Mouse (Mus musculus): ENCODE data around the gene Phka2. TPM values are rescaled to one million over a fixed set of nuclear protein-coding genes. Genes with fewer than 3 reads are reported as not detected.

Phka2 gene
- total and polyA plus RNA-seq, 2 experiments, result 15.2 to 28.6 TPM

DNA sequence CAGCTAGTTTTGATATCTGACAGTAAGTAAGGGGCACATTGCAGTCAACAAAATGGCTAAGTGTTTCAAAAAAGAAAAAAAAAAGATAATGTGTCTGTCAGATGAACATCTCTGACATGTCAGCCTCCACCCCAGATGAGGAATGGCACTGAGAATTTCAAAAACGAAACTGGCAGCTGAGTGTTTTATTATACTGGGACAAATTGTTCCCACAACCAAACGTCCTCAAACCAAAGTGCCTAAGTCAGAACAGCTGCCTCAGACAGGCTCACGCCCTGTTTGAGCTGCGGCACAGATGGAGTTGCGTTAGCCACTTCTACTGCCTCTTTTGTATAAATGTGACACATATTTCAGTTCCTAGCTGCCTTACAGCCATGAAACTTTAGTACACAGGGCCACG is 7.0 kb upstream of the Phka2 start:
- no peak for DNase-seq (ENCODE audit: extremely low read depth, low read depth, low spot score)
- TF ChIP-seq CTCF (IDR thresholded peaks at IDR 0.05; ENCODE audit: low read depth, low read length), result no peak
- no peak for TF ChIP-seq POLR2A (IDR thresholded peaks at IDR 0.05; ENCODE audit: extremely low read depth, insufficient read depth, low read length)
- no peaks in the 10 kb centered on the region for H3K4me1 ChIP-seq (ENCODE audit: control insufficient read depth, insufficient read depth, low read length)
- H3K9ac ChIP-seq (ENCODE audit: low read depth, low read length), result no peak overlapping the region
- H3K27ac ChIP-seq (replicated peaks; ENCODE audit: insufficient read depth, low read depth, low read length), result no peak overlapping the region
- H3K36me3 ChIP-seq (ENCODE audit: control insufficient read depth, insufficient read depth, low read length), result no peaks in the 10 kb centered on the region
- WGBS, result 84% methylated on average over 6 of the region's 6 CpGs
- no peaks in the 10 kb centered on the region for H3K79me2 ChIP-seq (ENCODE audit: control insufficient read depth, insufficient read depth, low read length)
- no peak overlapping the region for H3K4me3 ChIP-seq (ENCODE audit: insufficient read depth, low read depth, low read length)
- H3K27me3 ChIP-seq (ENCODE audit: control insufficient read depth, insufficient read depth, low read length), result no peaks in the 10 kb centered on the region

- 74% methylated on average over 5 of the region's 5 CpGs for WGBS
- no peak for TF ChIP-seq POLR2A (IDR thresholded peaks at IDR 0.05; ENCODE audit: extremely low read depth, insufficient read depth, low read length)
- TF ChIP-seq CTCF (IDR thresholded peaks at IDR 0.05; ENCODE audit: low read depth, low read length), result no peak
- Histone ChIP-seq H3K79me2 (ENCODE audit: control insufficient read depth, insufficient read depth, low read length) (no peaks in the 10 kb centered on the region), H3K36me3 (ENCODE audit: control insufficient read depth, insufficient read depth, low read length) (no peaks in the 10 kb centered on the region), H3K27ac (replicated peaks; ENCODE audit: insufficient read depth, low read depth, low read length) (no peak overlapping the region), H3K9ac (ENCODE audit: low read depth, low read length) (no peak overlapping the region), H3K4me3 (ENCODE audit: insufficient read depth, low read depth, low read length) (no peak overlapping the region), H3K4me1 (ENCODE audit: control insufficient read depth, insufficient read depth, low read length) (no peaks in the 10 kb centered on the region), H3K27me3 (ENCODE audit: control insufficient read depth, insufficient read depth, low read length) (no peaks in the 10 kb centered on the region)
- DNase-seq (ENCODE audit: extremely low read depth, low read depth, low spot score), result no peak
These were observed 5.5 kb upstream of the Phka2 start for GRCm38 (mm10) chrX:160496473-160496872.

- peaks cover 3% of the 10 kb centered on the region; the same call in 1 of the 2 replicates for H3K4me1 ChIP-seq (ENCODE audit: control insufficient read depth, insufficient read depth, low read length)
- no peak overlapping the region for H3K9ac ChIP-seq (ENCODE audit: low read depth, low read length)
- H3K27me3 ChIP-seq (ENCODE audit: control insufficient read depth, insufficient read depth, low read length), result no peaks in the 10 kb centered on the region
- no peak overlapping the region for H3K27ac ChIP-seq (replicated peaks; ENCODE audit: insufficient read depth, low read depth, low read length)
- TF ChIP-seq CTCF (IDR thresholded peaks at IDR 0.05; ENCODE audit: low read depth, low read length) (no peak), POLR2A (IDR thresholded peaks at IDR 0.05; ENCODE audit: extremely low read depth, insufficient read depth, low read length) (no peak)
- H3K4me3 ChIP-seq (ENCODE audit: insufficient read depth, low read depth, low read length), result no peak overlapping the region
- WGBS, result 90% methylated on average over 3 of the region's 3 CpGs
- DNase-seq (ENCODE audit: extremely low read depth, low read depth, low spot score), result no peak
- no peaks in the 10 kb centered on the region for H3K36me3 ChIP-seq (ENCODE audit: control insufficient read depth, insufficient read depth, low read length)
- 0 out of 2 replicates have a peak, but pooled peaks cover 3% of the 10 kb centered on the region for H3K79me2 ChIP-seq (ENCODE audit: control insufficient read depth, insufficient read depth, low read length)
These were observed 871 bp upstream of the Phka2 start for GRCm38 (mm10) chrX:160501095-160501494.

GRCm38 (mm10) chrX:160501687-160502047 is 299 bp upstream of the Phka2 start:
- no peak overlapping the region for H3K9ac ChIP-seq (ENCODE audit: low read depth, low read length)
- H3K27me3 ChIP-seq (ENCODE audit: control insufficient read depth, insufficient read depth, low read length), result no peaks in the 10 kb centered on the region
- no peaks in the 10 kb centered on the region for H3K36me3 ChIP-seq (ENCODE audit: control insufficient read depth, insufficient read depth, low read length)
- H3K27ac ChIP-seq (replicated peaks; ENCODE audit: insufficient read depth, low read depth, low read length), result peak overlapping the region; percentile 34; the same call in 1 of the 2 replicates
- TF ChIP-seq POLR2A (IDR thresholded peaks at IDR 0.05; ENCODE audit: extremely low read depth, insufficient read depth, low read length) (no peak), CTCF (IDR thresholded peaks at IDR 0.05; ENCODE audit: low read depth, low read length) (no peak)
- 0 out of 2 replicates have a peak, but pooled peaks cover 3% of the 10 kb centered on the region for H3K79me2 ChIP-seq (ENCODE audit: control insufficient read depth, insufficient read depth, low read length)
- peak overlapping the region; percentile 92 for H3K4me3 ChIP-seq (ENCODE audit: insufficient read depth, low read depth, low read length)
- H3K4me1 ChIP-seq (ENCODE audit: control insufficient read depth, insufficient read depth, low read length), result peaks cover 3% of the 10 kb centered on the region; the same call in 1 of the 2 replicates
- under 1% methylated on average over 12 of the region's 12 CpGs for WGBS
- no peak for DNase-seq (ENCODE audit: extremely low read depth, low read depth, low spot score)

DNA sequence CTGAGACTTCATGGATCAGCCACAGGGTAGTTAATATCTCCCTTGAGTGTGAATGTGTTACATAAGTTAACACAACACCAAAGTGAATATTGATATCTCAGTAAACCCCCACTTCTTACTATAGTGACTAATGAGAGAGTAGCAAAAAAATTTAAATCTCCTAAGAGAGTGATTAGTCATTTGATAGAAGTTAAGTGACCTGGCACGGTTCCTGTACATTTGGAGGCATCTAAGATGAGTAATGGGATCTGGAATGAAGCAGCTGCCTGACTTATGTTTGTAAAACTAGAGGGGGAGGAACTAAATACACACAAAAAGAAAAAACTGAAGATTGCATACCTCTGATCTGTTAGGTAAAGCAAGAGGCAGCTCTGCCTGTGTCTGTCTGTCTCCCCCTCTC is 7.1 kb downstream of the Phka2 start:
- Histone ChIP-seq H3K27ac (replicated peaks; ENCODE audit: insufficient read depth, low read depth, low read length) (no peak overlapping the region), H3K79me2 (ENCODE audit: control insufficient read depth, insufficient read depth, low read length) (no peaks in the 10 kb centered on the region), H3K4me3 (ENCODE audit: insufficient read depth, low read depth, low read length) (no peak overlapping the region), H3K9ac (ENCODE audit: low read depth, low read length) (no peak overlapping the region), H3K27me3 (ENCODE audit: control insufficient read depth, insufficient read depth, low read length) (no peaks in the 10 kb centered on the region), H3K36me3 (ENCODE audit: control insufficient read depth, insufficient read depth, low read length) (no peaks in the 10 kb centered on the region), H3K4me1 (ENCODE audit: control insufficient read depth, insufficient read depth, low read length) (peaks cover 3% of the 10 kb centered on the region; the same call in 1 of the 2 replicates)
- 43% methylated on average over 1 of the region's 1 CpGs for WGBS
- no peak for DNase-seq (ENCODE audit: extremely low read depth, low read depth, low spot score)
- TF ChIP-seq POLR2A (IDR thresholded peaks at IDR 0.05; ENCODE audit: extremely low read depth, insufficient read depth, low read length) (no peak), CTCF (IDR thresholded peaks at IDR 0.05; ENCODE audit: low read depth, low read length) (no peak)

DNA sequence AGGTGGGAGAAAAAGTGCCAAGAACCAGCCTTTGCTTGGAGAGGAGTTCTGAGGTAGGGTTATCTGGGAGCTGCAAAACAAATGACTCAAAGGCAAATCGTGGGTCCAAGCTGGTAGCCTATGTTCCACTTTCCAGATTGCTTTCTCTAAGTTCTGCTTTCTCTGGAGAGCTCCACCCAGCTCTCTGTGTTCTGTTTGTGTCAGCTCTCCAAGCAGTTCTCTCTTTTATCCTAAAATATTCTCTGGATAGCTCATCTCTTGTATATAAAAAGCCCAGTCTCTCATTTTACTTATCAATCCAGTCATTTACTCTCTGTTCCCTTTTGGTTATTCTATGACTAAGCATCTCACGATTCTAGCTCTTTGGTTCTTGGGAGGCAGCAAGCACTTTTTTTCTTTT is 8.2 kb downstream of the Phka2 start:
- peak; percentile 18 for DNase-seq (ENCODE audit: extremely low read depth, low read depth, low spot score)
- H3K4me3 ChIP-seq (ENCODE audit: insufficient read depth, low read depth, low read length), result no peak overlapping the region
- peaks cover 3% of the 10 kb centered on the region; the same call in 1 of the 2 replicates for H3K4me1 ChIP-seq (ENCODE audit: control insufficient read depth, insufficient read depth, low read length)
- no peak overlapping the region for H3K9ac ChIP-seq (ENCODE audit: low read depth, low read length)
- H3K27ac ChIP-seq (replicated peaks; ENCODE audit: insufficient read depth, low read depth, low read length), result no peak overlapping the region
- H3K79me2 ChIP-seq (ENCODE audit: control insufficient read depth, insufficient read depth, low read length), result no peaks in the 10 kb centered on the region
- no peaks in the 10 kb centered on the region for H3K36me3 ChIP-seq (ENCODE audit: control insufficient read depth, insufficient read depth, low read length)
- H3K27me3 ChIP-seq (ENCODE audit: control insufficient read depth, insufficient read depth, low read length), result no peaks in the 10 kb centered on the region
- TF ChIP-seq CTCF (IDR thresholded peaks at IDR 0.05; ENCODE audit: low read depth, low read length) (no peak), POLR2A (IDR thresholded peaks at IDR 0.05; ENCODE audit: extremely low read depth, insufficient read depth, low read length) (no peak)
- WGBS, result 14% methylated on average over 2 of the region's 2 CpGs
